Mouse (Mus musculus): ENCODE measurements around the gene Hmbs.
"Not testable (repeated sequence)": the region's sequence is repeated elsewhere in the genome, so short reads cannot be mapped to it uniquely, and the experiment has no call there.

Gene Hmbs

DNA sequence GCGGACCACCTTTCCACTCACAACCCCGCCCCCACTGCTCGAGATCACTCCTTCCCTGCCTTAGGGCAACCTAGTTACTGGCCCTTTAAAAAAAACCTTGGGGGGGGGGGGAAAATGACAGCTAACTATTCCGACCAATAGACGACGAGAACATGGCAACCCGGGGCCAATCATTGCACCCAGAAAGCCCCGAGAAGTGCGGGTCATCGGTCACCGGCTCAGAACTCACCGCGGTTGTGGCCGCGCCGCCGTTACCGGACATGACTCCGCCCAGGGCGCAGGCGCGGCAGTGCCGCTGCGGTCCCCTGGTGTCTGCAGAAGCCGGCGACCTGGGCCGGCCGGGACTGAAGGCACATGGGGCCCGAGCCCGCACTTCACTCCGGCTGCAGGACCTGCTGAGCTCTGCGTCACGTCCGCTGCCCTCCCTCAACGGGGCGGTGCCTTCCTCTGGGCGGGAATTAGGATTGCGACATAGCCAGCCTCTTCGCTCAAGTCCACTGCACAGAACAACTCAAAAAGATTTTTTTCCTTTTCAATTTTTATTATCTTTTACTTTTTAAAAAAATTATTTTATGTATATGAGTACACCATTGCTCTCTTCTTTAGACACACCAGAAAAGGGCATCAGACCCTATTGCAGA, at the start of gene Hmbs:
Gene Hmbs, minus strand, starts transcription at position 448 of the 641 bp plus-strand sequence.
- DNase-seq (ENCODE audit: low read depth): peak; percentile 95

GRCm38 (mm10) chr9:44391466-44391865, 47.4 kb upstream of the Hmbs start:
- DNase-seq (ENCODE audit: low read depth): peak; percentile 85

- peak; percentile 80 for DNase-seq (ENCODE audit: low read depth)
These were observed 45.2 kb upstream of the Hmbs start for GRCm38 (mm10) chr9:44389273-44389672.

- no peak for DNase-seq (ENCODE audit: low read depth)
These were observed 43.2 kb upstream of the Hmbs start for GRCm38 (mm10) chr9:44387221-44387620.

- DNase-seq (ENCODE audit: low read depth): no peak
These were observed 40.6 kb upstream of the Hmbs start for GRCm38 (mm10) chr9:44384596-44384995.

GRCm38 (mm10) chr9:44379862-44380261, 35.8 kb upstream of the Hmbs start:
- DNase-seq (ENCODE audit: low read depth): no peak

GRCm38 (mm10) chr9:44379054-44379834, 35.2 kb upstream of the Hmbs start, which contains the start of gene Hyou1:
Gene Hyou1 (plus strand): TSS chr9:44379490.
- DNase-seq (ENCODE audit: low read depth): peak; percentile 99

DNA sequence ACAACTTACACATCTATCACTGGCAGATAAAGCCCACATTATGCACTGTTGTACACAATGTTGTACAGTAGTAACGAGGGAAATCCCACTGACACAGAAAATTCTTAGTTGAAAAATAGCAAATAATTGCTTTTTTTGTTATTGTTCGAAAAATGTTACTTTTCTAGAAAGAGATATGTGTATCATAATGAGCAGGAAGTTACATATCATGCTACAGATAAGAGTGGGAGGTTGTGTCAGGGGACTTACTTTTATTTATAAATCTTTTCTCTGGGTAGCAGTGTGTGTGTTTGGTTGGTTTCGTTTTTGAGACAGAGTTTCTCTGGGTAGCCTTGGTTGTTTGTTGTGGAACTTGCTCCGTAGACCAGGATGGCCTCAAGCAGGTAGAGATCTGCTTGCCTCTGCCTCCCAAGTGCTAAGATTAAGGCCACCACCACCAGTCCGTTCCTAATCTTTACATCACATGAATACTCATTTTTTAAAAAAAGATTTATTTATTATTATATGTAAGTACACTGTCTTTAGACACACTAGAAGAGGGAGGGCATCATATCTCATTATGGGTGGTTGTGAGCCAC, 34.2 kb upstream of the Hmbs start:
- DNase-seq (ENCODE audit: low read depth): peak; percentile 75

- not testable (repeated sequence) for DNase-seq (ENCODE audit: low read depth)
These were observed 33.3 kb upstream of the Hmbs start for GRCm38 (mm10) chr9:44377335-44377734.

GRCm38 (mm10) chr9:44376141-44376540, 32.1 kb upstream of the Hmbs start:
- DNase-seq (ENCODE audit: low read depth): no peak

DNA sequence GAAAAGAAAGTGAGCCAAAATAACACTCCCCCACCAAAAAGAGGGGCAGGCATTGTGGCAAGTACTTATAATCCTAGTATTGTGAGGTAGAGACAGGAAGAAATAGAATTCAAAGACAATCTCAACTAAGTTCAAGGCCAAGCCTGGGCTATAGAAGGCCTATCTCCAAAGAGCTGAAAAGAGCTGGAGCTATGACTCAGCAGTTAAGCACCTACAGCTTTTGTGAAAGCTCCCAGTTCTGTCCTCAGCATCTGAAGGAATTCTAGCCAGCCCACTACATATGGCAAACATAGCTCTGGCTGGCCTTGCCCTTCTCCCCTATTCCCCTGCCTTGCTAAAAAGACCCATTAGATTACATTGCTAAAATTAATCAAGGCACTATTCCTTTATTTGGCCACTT, 29.4 kb upstream of the Hmbs start:
- DNase-seq (ENCODE audit: low read depth): no peak

DNA sequence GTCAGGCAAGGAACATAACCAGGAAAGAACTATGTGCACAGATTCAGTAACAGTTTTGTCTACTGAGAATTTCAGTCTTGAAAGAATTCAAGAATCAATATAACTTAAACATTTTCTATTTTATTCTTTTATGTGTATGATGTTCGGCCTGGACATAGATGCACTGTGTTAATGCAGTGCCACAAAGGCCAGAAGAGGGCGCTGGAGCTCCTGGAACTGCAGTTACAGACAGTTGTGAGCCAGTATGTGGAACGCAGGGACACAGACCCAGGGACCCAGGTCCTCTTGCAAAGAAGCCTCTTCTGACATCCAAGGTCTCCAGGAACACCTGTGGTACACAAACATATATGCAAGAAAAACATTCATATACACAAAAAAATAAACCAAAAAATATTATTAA, 20.5 kb upstream of the Hmbs start:
- peak; percentile 69 for DNase-seq (ENCODE audit: low read depth)

GRCm38 (mm10) chr9:44361931-44362330, 17.9 kb upstream of the Hmbs start:
- DNase-seq (ENCODE audit: low read depth): not testable (repeated sequence)

GRCm38 (mm10) chr9:44361190-44361917, 17.3 kb upstream of the Hmbs start, which contains the start of gene Vps11:
Gene Vps11 (minus strand): TSS chr9:44361670.
- peak; percentile 99 for DNase-seq (ENCODE audit: low read depth)

- peak; percentile 77 for DNase-seq (ENCODE audit: low read depth)
These were observed 13.2 kb upstream of the Hmbs start for GRCm38 (mm10) chr9:44357207-44357606.

GRCm38 (mm10) chr9:44353142-44353541, 9.1 kb upstream of the Hmbs start:
- no peak for DNase-seq (ENCODE audit: low read depth)

- DNase-seq (ENCODE audit: low read depth): no peak
These were observed 8.3 kb upstream of the Hmbs start for GRCm38 (mm10) chr9:44352337-44352736.

- DNase-seq (ENCODE audit: low read depth): no peak
These were observed 7.4 kb upstream of the Hmbs start for GRCm38 (mm10) chr9:44351396-44351795.

GRCm38 (mm10) chr9:44348546-44348945, 4.5 kb upstream of the Hmbs start:
- DNase-seq (ENCODE audit: low read depth): no peak

GRCm38 (mm10) chr9:44347621-44348020, 3.6 kb upstream of the Hmbs start:
- DNase-seq (ENCODE audit: low read depth): no peak

DNA sequence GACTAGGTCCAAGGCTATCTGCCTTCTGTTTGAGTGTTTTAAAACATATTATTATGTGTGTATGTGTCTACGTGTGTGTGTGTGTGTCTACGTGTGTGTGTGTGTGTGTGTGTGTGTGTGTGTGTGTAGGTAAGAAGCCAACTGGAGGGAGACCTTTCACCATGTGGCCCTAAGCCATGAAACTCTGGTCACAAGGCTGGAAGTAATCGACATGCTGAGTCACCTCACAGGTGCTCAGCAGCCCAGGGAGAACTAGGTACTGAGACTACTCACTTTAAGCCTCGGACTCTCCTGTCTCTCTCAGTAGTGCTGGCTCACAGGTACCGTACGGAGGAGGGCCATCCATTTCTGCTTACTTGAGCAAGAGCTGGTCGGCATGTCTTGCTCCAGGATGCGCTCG, 3.1 kb upstream of the Hmbs start:
- no peak for DNase-seq (ENCODE audit: low read depth)

Measured in induced T-regulatory cell, adult 2 months (primary cell).